Mouse (Mus musculus) spleen, embryonic (tissue): ENCODE data around the gene Gm3149.
"Not testable (repeated sequence)": the region's sequence is repeated elsewhere in the genome, so short reads cannot be mapped to it uniquely, and the experiment has no call there.

Experiments used
- CTCF ChIA-PET: fragments of 350-600 bp; sonication (Branson Sonifier 250); formaldehyde crosslinking; loops from one replicate; lab custom pipeline; 2022; lab: Charles Lee

Gm3149 gene

DNA sequence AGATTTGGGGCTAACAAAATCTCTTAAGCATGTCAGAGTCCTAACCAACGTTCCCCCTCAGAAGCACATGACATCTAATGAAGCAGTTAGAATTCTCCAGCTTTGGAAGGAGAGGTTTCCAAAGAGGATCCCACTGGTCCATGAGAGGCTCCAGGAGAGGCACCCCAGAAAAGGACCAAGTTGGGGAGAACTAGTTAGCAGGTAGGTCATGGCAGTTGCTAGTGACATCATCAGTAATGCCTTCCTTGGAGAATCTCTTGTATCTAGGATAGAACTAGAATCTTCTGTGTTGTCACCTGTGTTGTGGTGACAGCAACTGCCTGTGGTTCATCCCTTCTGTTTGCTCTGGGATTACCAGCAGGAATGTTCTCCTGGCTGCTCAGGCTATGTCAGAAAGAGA lies at the start of gene Gm3149:
TSS of gene Gm3149 (plus strand) at position 301 of the 400 bp plus-strand sequence.
- CTCF ChIA-PET = not testable (repeated sequence)

- CTCF ChIA-PET = not testable (repeated sequence)
Observed at GRCm38 (mm10) chr14:4269238-4269950, 47.7 kb upstream of the Gm3149 start.

GRCm38 (mm10) chr14:4279828-4280227 lies 37.3 kb upstream of the Gm3149 start:
- CTCF ChIA-PET = not testable (repeated sequence)

- CTCF ChIA-PET = not testable (repeated sequence)
Observed at GRCm38 (mm10) chr14:4334476-4335080, 17.5 kb downstream of the Gm3149 start, which contains the start of gene 2610042L04Rik. Gene 2610042L04Rik (plus strand): TSS chr14:4334763.

GRCm38 (mm10) chr14:4335506-4335905 lies 18.4 kb downstream of the Gm3149 start:
- CTCF ChIA-PET = not testable (repeated sequence)

GRCm38 (mm10) chr14:4368991-4369390 lies 51.9 kb downstream of the Gm3149 start:
- CTCF ChIA-PET = not testable (repeated sequence)

DNA sequence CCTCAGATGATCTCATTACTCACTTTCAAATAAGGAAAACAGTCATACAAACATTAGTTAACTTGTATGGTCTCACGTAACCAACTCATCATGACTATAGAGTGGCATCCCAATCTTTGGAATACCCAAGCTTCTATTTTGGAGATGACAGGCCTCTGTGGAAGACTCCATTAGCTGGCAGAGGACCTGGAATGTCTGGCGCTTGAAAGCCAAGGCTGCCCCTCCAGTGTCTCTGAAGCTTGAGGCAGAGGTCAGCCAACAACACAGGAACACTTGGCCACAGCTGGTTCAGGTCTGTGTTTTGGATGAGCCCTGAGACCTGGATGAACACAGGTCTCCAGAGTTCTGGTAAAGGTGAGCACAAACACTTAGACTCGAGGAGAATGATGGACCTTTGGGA lies 52.6 kb downstream of the Gm3149 start:
- CTCF ChIA-PET = not testable (repeated sequence)
